Mouse (Mus musculus): ENCODE results near the gene Ppef1. TPM values are rescaled to one million over a fixed set of nuclear protein-coding genes. Genes with fewer than 3 reads are reported as not detected.

Ppef1 gene
- not detected for total RNA-seq (2023)

DNA sequence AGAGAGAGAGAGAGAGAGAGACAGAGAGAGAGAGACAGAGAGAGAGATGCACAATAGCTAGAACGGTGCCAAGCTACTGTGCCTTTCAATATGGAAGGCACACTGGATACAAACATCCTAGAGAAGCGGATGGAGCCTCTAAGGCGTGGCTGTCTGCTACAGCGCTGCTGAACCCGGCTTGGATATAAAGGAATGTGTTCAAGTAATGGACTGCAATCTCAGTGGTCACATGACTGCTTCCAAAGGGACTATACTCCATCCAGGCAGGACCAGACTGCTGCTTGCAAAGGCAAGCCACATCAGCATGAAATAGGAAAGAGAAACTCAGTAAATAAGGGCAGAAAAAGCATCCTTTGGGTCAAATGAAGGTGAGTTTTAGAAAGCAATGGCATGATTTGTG, at the start of gene Ppef1:
Gene Ppef1, minus strand, starts transcription at position 116 of the 400 bp plus-strand sequence.

DNA sequence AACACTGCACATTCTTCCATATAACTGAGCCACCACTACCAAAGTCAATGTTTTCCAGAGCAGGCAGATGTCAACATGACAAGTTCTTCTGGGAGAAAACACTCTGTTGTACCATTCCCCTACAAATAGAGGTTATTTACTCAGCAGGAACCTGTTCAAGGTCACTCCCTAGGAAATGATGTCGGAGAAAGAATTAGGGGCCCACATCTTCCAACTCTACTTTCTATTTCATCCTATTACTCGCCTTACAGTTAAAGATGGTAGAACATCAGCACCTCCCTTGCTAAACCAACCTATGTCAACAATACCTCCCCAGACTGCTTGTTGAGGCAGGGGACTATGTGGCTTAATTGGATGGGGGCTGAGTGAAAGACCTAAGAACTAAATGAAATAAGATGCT, 32.1 kb upstream of the Ppef1 start, which contains the start of gene Rs1:
Gene Rs1, plus strand, starts transcription at position 301 of the 400 bp plus-strand sequence.

Other genes starting within 250 kb of the Ppef1 start
- 10 to 100 TPM; 44.3 to 47.8 TPM for gene Phka2, start 233.6 kb downstream of the Ppef1 start, total RNA-seq (2023)
- gene Rs1, start 32.2 kb upstream of the Ppef1 start, total RNA-seq (2023), result not detected
- gene Gja6, start 171.3 kb upstream of the Ppef1 start, total RNA-seq (2023), result under 1 TPM in 1 of 2 experiments, not detected in 1; 0.20 TPM